Comparison of ENCODE assay signal across 19 mouse cellular contexts in genomic region chr6:136831712-136832111, GRCm38 (mm10). TPM values are rescaled to one million over a fixed set of nuclear protein-coding genes. Genes with fewer than 3 reads are reported as not detected.
DNase-seq lines count a peak whose midpoint lies in the region; ATAC-seq and TF ChIP-seq lines count a peak whose summit lies in the region.
"Had no signal": no experiment of that assay in that cellular context is flagged by ENCODE, and none has a peak within 500 bp of the region (broad histone marks: within the 10 kb centered on the region; RNA-seq: fewer than 3 reads in every experiment).

No protein-coding gene starts in this region.

- no peaks in the 10 kb centered on the region for H3K9me3 ChIP-seq in hindbrain, embryonic 12.5 days (replicated peaks)
- H3K9me3 ChIP-seq: embryonic facial prominence, embryonic 13.5 days; hindbrain, embryonic 15.5 days; limb, embryonic 15.5 days had no signal

- no peak for TF ChIP-seq POLR2A in spleen, adult 2 months (IDR thresholded peaks at IDR 0.05; ENCODE audit: low read depth, low read length)

- peak; percentile 21; the same call in 1 of the 2 replicates for ATAC-seq in megakaryocyte progenitor cell, adult 5-6 weeks (replicated peaks; ENCODE audit: poor library complexity)
- no peak for ATAC-seq in hindbrain, embryonic 12.5 days (ENCODE audit: low FRiP score)
- ATAC-seq: lung, postnatal 0 days had no signal

- H3K4me2 ChIP-seq in hindbrain, embryonic 12.5 days (replicated peaks), result no peak overlapping the region
- H3K4me2 ChIP-seq: embryonic facial prominence, embryonic 13.5 days; hindbrain, embryonic 15.5 days; limb, embryonic 15.5 days had no signal

- no peak overlapping the region for H3K9ac ChIP-seq in hindbrain, embryonic 12.5 days
- H3K9ac ChIP-seq: embryonic facial prominence, embryonic 13.5 days; hindbrain, embryonic 15.5 days; limb, embryonic 15.5 days had no signal

- peak in 1 of 2 experiments; percentile 49 for DNase-seq in spleen, adult 2 months (ENCODE audit: low read depth in 1 of 2, low spot score in 2 of 2)
- no peak for DNase-seq in spleen, adult 12 weeks (ENCODE audit: low spot score)
- DNase-seq in T-cell, adult 2 months (ENCODE audit: low spot score), result peak; percentile 46
- peak; percentile 42 to 54 for DNase-seq in thymus, postnatal 36 days
- no peak for DNase-seq in kidney, postnatal 14 days
- no peak for DNase-seq in kidney, postnatal 4 days
- DNase-seq: cerebellum, adult 11-12 months; heart, postnatal 14 days; kidney, adult 11 months; kidney, postnatal 25 days; midbrain, embryonic 14.5 days; right cerebral cortex, postnatal 14 days had no signal

- no peaks in the 10 kb centered on the region for H3K27me3 ChIP-seq in spleen, adult 2 months (ENCODE audit: control insufficient read depth, insufficient read depth, low read length)
- H3K27me3 ChIP-seq in hindbrain, embryonic 12.5 days, result peaks cover 4% of the 10 kb centered on the region
- H3K27me3 ChIP-seq: embryonic facial prominence, embryonic 13.5 days; limb, embryonic 15.5 days had no signal

- peak overlapping the region; percentile 19; the same call in 1 of the 2 replicates for H3K27ac ChIP-seq in spleen, adult 2 months (ENCODE audit: insufficient read depth, low read length)
- H3K27ac ChIP-seq in hindbrain, embryonic 12.5 days, result no peak overlapping the region
- H3K27ac ChIP-seq: embryonic facial prominence, embryonic 13.5 days; hindbrain, embryonic 15.5 days; limb, embryonic 15.5 days had no signal

- H3K4me3 ChIP-seq in spleen, adult 2 months (ENCODE audit: extremely low read depth, insufficient read depth, insufficient read length), result no peak overlapping the region
- H3K4me3 ChIP-seq in hindbrain, embryonic 12.5 days, result no peak overlapping the region
- H3K4me3 ChIP-seq: embryonic facial prominence, embryonic 13.5 days; hindbrain, embryonic 15.5 days; limb, embryonic 15.5 days had no signal

- no peak for TF ChIP-seq CTCF in spleen, adult 2 months (IDR thresholded peaks at IDR 0.05; ENCODE audit: extremely low read depth, insufficient read depth, insufficient read length, insufficient replicate concordance)

- 9% methylated on average over 5 of the region's 5 CpGs for WGBS in spleen, adult 2 months
- WGBS in hindbrain, embryonic 12.5 days, result 72% methylated on average over 5 of the region's 5 CpGs

- no peaks in the 10 kb centered on the region for H3K36me3 ChIP-seq in spleen, adult 2 months (ENCODE audit: control insufficient read depth, insufficient read depth, low read length)
- H3K36me3 ChIP-seq in hindbrain, embryonic 12.5 days, result no peaks in the 10 kb centered on the region
- H3K36me3 ChIP-seq: embryonic facial prominence, embryonic 13.5 days; hindbrain, embryonic 15.5 days; limb, embryonic 15.5 days had no signal

- H3K4me1 ChIP-seq in spleen, adult 2 months (ENCODE audit: control insufficient read depth, insufficient read depth, insufficient read length), result no peaks in the 10 kb centered on the region; the same call in 1 of the 2 replicates
- H3K4me1 ChIP-seq in hindbrain, embryonic 12.5 days, result peaks cover 9% of the 10 kb centered on the region

RNA-seq across cellular contexts. Expression of gene Smco3, which starts 3.5 kb away (rescaled TPM):
- polyA plus RNA-seq in spleen, adult 2 months (2012; rRNA removed), result not detected in 2 replicates
- 0.07 TPM in 1 of 2 replicates, not detected in the other for total RNA-seq in megakaryocyte progenitor cell, adult 5-6 weeks (2015)
- 0.33 and 1.2 TPM in 2 replicates for total RNA-seq in megakaryocyte progenitor cell, adult 5-6 weeks (2017)
- 0.49 and 1.1 TPM in 2 replicates for polyA plus RNA-seq in hindbrain, embryonic 12.5 days (2016; fragmentation: Nextera tagmentation; extraction: Ambion mirVana)
- total RNA-seq: heart, adult 8-10 months; heart, postnatal 14 days had no signal

RNA-seq across cellular contexts. Expression of gene Wbp11, which starts 3.7 kb away (rescaled TPM):
- polyA plus RNA-seq in spleen, adult 2 months (2012; rRNA removed), result 33.5 and 39.5 TPM in 2 replicates
- 112 and 118 TPM in 2 replicates for total RNA-seq in megakaryocyte progenitor cell, adult 5-6 weeks (2015)
- 40.9 and 47.7 TPM in 2 replicates for total RNA-seq in megakaryocyte progenitor cell, adult 5-6 weeks (2017)
- 112 and 123 TPM in 2 replicates for polyA plus RNA-seq in hindbrain, embryonic 12.5 days (2016; fragmentation: Nextera tagmentation; extraction: Ambion mirVana)

RNA-seq across cellular contexts. Expression of gene BC049715, which starts 4.3 kb away (rescaled TPM):
- polyA plus RNA-seq in spleen, adult 2 months (2012; rRNA removed), result 0.45 and 0.72 TPM in 2 replicates
- total RNA-seq in megakaryocyte progenitor cell, adult 5-6 weeks (2015), result 1.2 and 2.2 TPM in 2 replicates
- total RNA-seq in megakaryocyte progenitor cell, adult 5-6 weeks (2017), result 3.5 and 8.7 TPM in 2 replicates
- 1.3 and 2.5 TPM in 2 replicates for polyA plus RNA-seq in hindbrain, embryonic 12.5 days (2016; fragmentation: Nextera tagmentation; extraction: Ambion mirVana)

RNA-seq across cellular contexts. Expression of gene H2afj, which starts 23.7 kb away (rescaled TPM):
- 228 and 441 TPM in 2 replicates for polyA plus RNA-seq in spleen, adult 2 months (2012; rRNA removed)
- 46.1 and 54.3 TPM in 2 replicates for total RNA-seq in megakaryocyte progenitor cell, adult 5-6 weeks (2015)
- 69.3 and 79.7 TPM in 2 replicates for total RNA-seq in megakaryocyte progenitor cell, adult 5-6 weeks (2017)
- 115 and 121 TPM in 2 replicates for polyA plus RNA-seq in hindbrain, embryonic 12.5 days (2016; fragmentation: Nextera tagmentation; extraction: Ambion mirVana)

RNA-seq across cellular contexts. Expression of gene Art4, which starts 25.8 kb away (rescaled TPM):
- 2.5 and 4.8 TPM in 2 replicates for polyA plus RNA-seq in spleen, adult 2 months (2012; rRNA removed)
- 1.8 and 2.4 TPM in 2 replicates for total RNA-seq in megakaryocyte progenitor cell, adult 5-6 weeks (2015)
- total RNA-seq in megakaryocyte progenitor cell, adult 5-6 weeks (2017), result 1.8 and 6.0 TPM in 2 replicates
- polyA plus RNA-seq in hindbrain, embryonic 12.5 days (2016; fragmentation: Nextera tagmentation; extraction: Ambion mirVana), result 0.47 and 0.75 TPM in 2 replicates
- polyA plus RNA-seq: midbrain, embryonic 14.5 days had no signal

Comparison
In these comparisons a context has a peak if more than half of its experiments do, and no peak if none do; other contexts are left out.
1. DNase-seq: peak in T-cell, adult 2 months (single experiment) and thymus, postnatal 36 days (2 of 2); none in spleen, adult 12 weeks (single experiment), kidney, postnatal 14 days (single experiment) and kidney, postnatal 4 days (0 of 2).